Mouse (Mus musculus) thymus, adult 2 months (tissue): ENCODE data around the gene Surf4. TPM values are rescaled to one million over a fixed set of nuclear protein-coding genes. Genes with fewer than 3 reads are reported as not detected.

ENCODE experiments used
- DNase-seq: peaks from one replicate; pipeline ENCODE4 v3.0.0; 2021
- H3K27ac ChIP-seq: fragments of 200-500 bp; 2 replicates; pipeline ENCODE4 v1.5.1; 2012; ENCODE audit warnings: low read length, control low read depth; ENCODE audit not compliant: control insufficient read depth, insufficient read depth
- H3K27me3 ChIP-seq: fragments of 200-500 bp; 2 replicates; pipeline ENCODE4 v1.6.1; 2012; ENCODE audit warnings: mild to moderate bottlenecking, low read length, moderate library complexity, mixed read lengths; ENCODE audit not compliant: control insufficient read depth, insufficient read depth
- H3K36me3 ChIP-seq: fragments of 200-500 bp; 2 replicates; pipeline ENCODE4 v1.6.1; 2012; ENCODE audit warnings: mild to moderate bottlenecking, low read length, moderate library complexity; ENCODE audit not compliant: control insufficient read depth, insufficient read depth
- H3K4me1 ChIP-seq: fragments of 200-500 bp; replicated peaks from 2 replicates; pipeline ENCODE4 v1.6.1; 2012; ENCODE audit warnings: low read length; ENCODE audit not compliant: control insufficient read depth, insufficient read depth
- H3K4me3 ChIP-seq: fragments of 200-500 bp; 2 replicates; pipeline ENCODE4 v1.5.1; 2012; ENCODE audit warnings: mild to moderate bottlenecking, low read length, control low read depth, moderate library complexity; ENCODE audit not compliant: control insufficient read depth, insufficient read depth
- CTCF ChIP-seq: fragments of 200-500 bp; IDR thresholded peaks from 2 replicates; pipeline ENCODE4 v1.5.1; 2012; ENCODE audit warnings: mild to moderate bottlenecking, control low read depth, low read length, moderate library complexity, borderline replicate concordance; ENCODE audit not compliant: control insufficient read depth, poor library complexity, insufficient read depth; ENCODE audit errors: extremely low read depth
- POLR2A ChIP-seq: fragments of 200-500 bp; IDR thresholded peaks from 2 replicates; pipeline ENCODE4 v1.6.1; 2012; ENCODE audit warnings: mild to moderate bottlenecking, low read length, control low read depth, moderate library complexity; ENCODE audit not compliant: control insufficient read depth, poor library complexity, insufficient read depth; ENCODE audit errors: extremely low read depth
- WGBS: fragments of 180-500 bp; shearing (Covaris S2); methylation state at CpG from one replicate; pipeline ENCODE4 v1.1.7; 2018; 5-methylcytosine and 5-hydroxymethylcytosine counted together
- polyA plus RNA-seq: library from polyadenylated mRNA; depleted of rRNA; stranded (reverse); fragments of >200 nt; gene quantifications from 2 replicates; pipeline ENCODE4 v1.2.3, GENCODE M21; 2012

The Surf4 gene
- polyA plus RNA-seq, 1 experiment, result 410 TPM

DNA sequence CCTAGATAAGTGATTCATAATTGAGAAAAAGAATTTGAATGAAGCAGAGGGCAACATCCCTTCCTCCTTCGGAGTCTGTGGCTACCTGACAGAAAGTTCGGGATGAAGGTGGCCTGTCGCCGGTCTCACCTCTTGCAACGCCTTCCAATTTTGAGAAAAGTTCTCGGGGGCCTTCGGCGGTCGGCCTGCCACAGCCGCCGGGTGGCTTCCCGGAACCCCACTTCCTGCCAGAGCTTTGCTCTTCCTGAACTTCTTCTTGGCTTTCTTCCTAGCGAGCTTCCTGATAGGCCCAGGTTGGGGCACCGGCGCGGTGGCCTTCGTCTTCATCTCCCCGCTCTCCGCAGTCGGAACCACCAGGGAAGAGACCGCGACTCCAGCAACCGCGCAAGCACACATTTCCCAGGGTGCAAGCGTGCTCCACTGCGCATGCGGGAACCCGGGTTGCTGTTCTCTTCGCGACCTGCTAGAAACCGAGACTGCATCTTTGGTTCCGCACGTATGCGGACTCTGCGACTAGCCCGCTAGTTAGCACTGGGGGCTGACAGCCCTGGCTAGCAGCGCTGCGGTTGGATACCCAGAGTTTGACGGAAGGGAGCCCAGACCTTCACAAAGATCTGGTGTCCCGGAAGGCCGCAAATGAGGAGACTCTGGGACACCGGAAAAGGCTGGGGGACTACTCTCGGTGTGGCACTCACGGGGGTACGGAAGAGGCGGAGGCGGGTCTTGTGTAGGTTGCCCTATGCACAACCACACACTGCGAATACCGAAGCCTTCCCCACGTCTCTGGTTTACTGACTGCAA, 30.4 kb upstream of the Surf4 start, which contains the start of gene Rexo4:
Gene Rexo4 (minus strand): TSS at position 464 of the 801 bp plus-strand sequence.
- TF ChIP-seq POLR2A (peak; percentile 65), CTCF (no peak)
- WGBS, result under 1% methylated on average over 50 of the region's 50 CpGs
- peaks cover 17% of the 10 kb centered on the region for H3K36me3 ChIP-seq
- peak within 1 kb of the TSS; percentile 79 for H3K27ac ChIP-seq
- peaks cover 14% of the 10 kb centered on the region for H3K4me1 ChIP-seq
- peak; percentile 87 for DNase-seq
- H3K27me3 ChIP-seq, result no peaks in the 10 kb centered on the region
- peak within 1 kb of the TSS; percentile 86 for H3K4me3 ChIP-seq

DNA sequence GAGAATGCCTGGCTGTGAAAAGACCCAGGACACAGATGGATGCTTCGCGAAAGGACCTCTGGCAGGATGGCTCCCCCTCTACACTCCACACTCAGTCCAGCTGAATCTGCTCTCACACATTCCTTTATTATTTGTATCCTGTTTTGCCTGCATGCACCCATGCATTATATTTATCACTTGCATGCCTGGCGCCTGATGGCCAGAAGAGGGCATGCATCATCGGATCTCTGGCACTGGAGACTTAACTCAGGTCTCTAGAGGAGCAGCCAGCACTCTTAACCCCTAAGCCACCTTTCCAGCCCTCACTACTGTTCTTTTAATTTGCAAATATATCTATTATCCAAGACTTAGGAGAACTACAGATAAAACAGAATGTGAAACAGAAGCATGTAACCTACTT, 27.0 kb upstream of the Surf4 start:
- peaks cover 14% of the 10 kb centered on the region for H3K4me1 ChIP-seq
- TF ChIP-seq POLR2A (no peak), CTCF (no peak)
- peaks cover 49% of the 10 kb centered on the region for H3K36me3 ChIP-seq
- DNase-seq, result peak; percentile 28
- no peaks in the 10 kb centered on the region for H3K27me3 ChIP-seq
- 83% methylated on average over 4 of the region's 4 CpGs for WGBS
- H3K4me3 ChIP-seq, result no peak overlapping the region
- H3K27ac ChIP-seq, result no peak overlapping the region

DNA sequence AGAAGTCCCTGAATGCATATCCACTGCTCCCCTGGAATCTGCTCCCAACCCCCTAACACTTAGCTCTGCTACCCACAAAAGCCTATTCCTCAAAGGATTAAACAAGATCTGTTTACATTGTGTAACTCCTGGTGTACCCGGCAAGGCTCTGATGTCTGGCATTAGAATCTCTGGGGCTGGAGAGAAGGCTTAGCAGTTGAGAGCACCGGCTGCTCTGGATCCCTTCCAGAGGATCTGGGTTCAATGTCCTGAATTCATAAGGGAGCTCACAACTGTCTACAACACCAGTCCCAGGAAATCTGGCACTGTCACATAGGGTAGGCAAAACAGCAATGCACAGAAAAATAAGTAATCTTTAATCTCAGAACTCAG, 23.7 kb upstream of the Surf4 start:
- H3K27ac ChIP-seq, result no peak overlapping the region
- no peak overlapping the region for H3K4me3 ChIP-seq
- peaks cover 5% of the 10 kb centered on the region; the same call in 1 of the 2 replicates for H3K4me1 ChIP-seq
- H3K27me3 ChIP-seq, result no peaks in the 10 kb centered on the region
- TF ChIP-seq POLR2A (no peak), CTCF (no peak)
- peaks cover 78% of the 10 kb centered on the region for H3K36me3 ChIP-seq
- no peak for DNase-seq
- 97% methylated on average over 2 of the region's 2 CpGs for WGBS

DNA sequence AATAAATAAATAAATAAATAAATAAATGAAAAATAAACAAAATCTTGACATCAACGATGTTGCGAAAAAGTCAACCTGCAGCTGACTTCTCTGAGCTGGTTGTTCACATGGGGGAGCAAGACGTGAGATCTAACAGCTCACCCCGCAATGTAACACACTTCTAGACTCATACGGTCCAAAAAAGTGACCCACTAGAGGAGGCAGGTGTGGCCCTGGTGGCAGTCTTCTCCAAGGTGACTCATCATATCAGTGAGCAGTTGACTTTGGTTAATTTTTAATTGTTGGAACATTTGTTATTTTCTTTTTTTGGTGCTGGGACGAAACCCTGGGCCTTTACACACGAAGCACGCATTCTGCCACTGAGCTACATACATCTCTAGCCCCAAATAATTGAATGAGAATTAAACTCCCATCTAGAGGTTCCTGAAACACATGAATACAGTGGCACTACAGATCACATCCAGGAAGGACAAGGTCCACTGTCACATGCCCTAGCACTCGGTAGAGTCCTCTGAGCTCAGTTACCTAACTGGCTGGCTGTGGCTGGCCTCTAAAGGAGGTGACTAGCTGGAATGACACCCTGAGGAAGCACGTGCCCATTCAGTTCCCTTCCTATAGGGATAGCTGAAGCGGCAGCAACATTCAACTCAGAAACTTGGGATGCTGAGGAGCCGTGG, 23.2 kb upstream of the Surf4 start:
- DNase-seq, result no peak
- H3K27ac ChIP-seq, result no peak overlapping the region

DNA sequence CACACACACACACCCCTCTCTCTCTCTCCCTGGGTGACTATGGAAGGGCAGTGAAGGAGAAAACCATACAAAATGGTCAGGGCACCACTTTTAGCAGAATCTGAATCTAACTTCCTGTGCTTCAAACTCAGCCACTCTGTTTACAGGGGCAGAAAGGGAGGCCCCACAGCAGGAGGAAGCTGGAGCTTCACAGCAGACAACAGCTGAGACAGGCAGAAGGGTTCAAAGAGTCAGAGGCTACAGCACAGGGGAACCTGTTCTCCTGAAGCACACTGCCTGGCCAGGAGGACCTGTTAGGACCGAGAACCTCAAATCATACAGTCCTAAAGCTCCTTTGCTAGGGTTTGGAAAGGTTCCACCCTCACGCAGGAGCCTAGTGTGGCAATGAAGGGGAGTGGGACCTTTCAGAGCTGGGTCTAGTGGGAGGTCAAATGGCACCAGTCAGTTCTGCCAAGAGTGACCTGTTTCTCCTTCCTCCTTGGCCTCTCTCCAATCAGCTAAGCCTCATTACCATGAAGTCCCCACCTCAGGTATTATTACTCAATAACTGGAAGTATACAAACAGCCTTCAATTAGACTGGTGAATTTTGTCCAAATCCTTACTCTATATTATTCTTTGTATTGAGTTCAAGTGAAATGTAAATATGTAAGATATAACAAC, 21.1 kb upstream of the Surf4 start:
- Histone ChIP-seq H3K27me3 (no peaks in the 10 kb centered on the region), H3K4me1 (peaks cover 2% of the 10 kb centered on the region; the same call in 1 of the 2 replicates), H3K27ac (peak overlapping the region; percentile 45; the same call in 1 of the 2 replicates), H3K36me3 (peaks cover 66% of the 10 kb centered on the region), H3K4me3 (no peak overlapping the region)
- DNase-seq, result no peak
- TF ChIP-seq POLR2A (no peak), CTCF (no peak)
- 94% methylated on average over 2 of the region's 2 CpGs for WGBS

More for the DNA sequence above, 23.2 kb upstream of the Surf4 start:
- WGBS, result 95% methylated on average over 12 of the region's 12 CpGs
- peaks cover 2% of the 10 kb centered on the region; the same call in 1 of the 2 replicates for H3K4me1 ChIP-seq
- TF ChIP-seq CTCF, result no peak
- H3K36me3 ChIP-seq, result peaks cover 78% of the 10 kb centered on the region
- no peak overlapping the region for H3K4me3 ChIP-seq
- H3K27me3 ChIP-seq, result no peaks in the 10 kb centered on the region

DNA sequence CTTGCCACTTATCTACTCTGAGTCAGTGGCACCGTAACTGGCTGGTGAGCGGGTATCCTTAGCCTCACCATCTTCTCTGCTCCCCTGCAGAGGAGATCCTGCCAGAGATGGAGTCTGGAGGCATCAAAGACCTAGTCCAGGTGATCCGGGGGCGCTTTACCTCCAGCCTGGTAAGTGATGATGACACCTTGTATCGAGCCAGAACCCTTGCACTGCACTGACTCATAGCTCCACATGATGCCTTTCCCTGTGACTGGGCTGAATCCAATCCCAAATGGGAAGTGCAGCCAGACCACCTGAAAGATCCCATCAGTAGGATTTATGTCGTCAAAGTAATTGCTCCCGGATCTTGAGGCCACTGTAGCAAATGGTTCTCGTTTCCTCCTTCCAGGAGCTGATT, 19.1 kb upstream of the Surf4 start:
- Histone ChIP-seq H3K27me3 (no peaks in the 10 kb centered on the region), H3K4me1 (peaks cover 2% of the 10 kb centered on the region; the same call in 1 of the 2 replicates), H3K4me3 (no peak overlapping the region), H3K36me3 (peaks cover 49% of the 10 kb centered on the region), H3K27ac (no peak overlapping the region)
- no peak for DNase-seq
- WGBS, result 97% methylated on average over 8 of the region's 8 CpGs
- no peak for TF ChIP-seq POLR2A
- no peak for TF ChIP-seq CTCF
